In genomic region chrX:169997854-169998456, GRCm38 (mm10) we compare ENCODE assay signal across 8 mouse cellular contexts. TPM values are rescaled to one million over a fixed set of nuclear protein-coding genes. Genes with fewer than 3 reads are reported as not detected.
DNase-seq lines count a peak whose midpoint lies in the region; ATAC-seq and TF ChIP-seq lines count a peak whose summit lies in the region.
"Not testable (repeated sequence)": the region's sequence is repeated elsewhere in the genome, so short reads cannot be mapped to it uniquely, and the experiment has no call there.

No protein-coding gene starts in this region.

- peaks cover 26% of the 10 kb centered on the region for H3K9me3 ChIP-seq in CH12.LX (replicated peaks; ENCODE audit: low read length)
- H3K9me3 ChIP-seq in forebrain, embryonic 11.5 days (ENCODE audit: control insufficient read depth, low read length); liver, embryonic 15.5 days (replicated peaks); neural tube, embryonic 12.5 days: not testable (repeated sequence)
- H3K9me3 ChIP-seq in heart, embryonic 16.5 days (replicated peaks; ENCODE audit: control insufficient read depth, low read length) = peaks cover 23% of the 10 kb centered on the region

- peaks cover 17 to 25% of the 10 kb centered on the region in 2 experiments for H3K4me1 ChIP-seq in CH12.LX (ENCODE audit: control insufficient read depth in 1 of 2, insufficient read depth in 2 of 2)
- H3K4me1 ChIP-seq in forebrain, embryonic 11.5 days (replicated peaks; ENCODE audit: control insufficient read depth, insufficient read depth, low read length); heart, embryonic 16.5 days (ENCODE audit: control insufficient read depth, insufficient read depth, low read length); liver, embryonic 15.5 days (replicated peaks); neural tube, embryonic 12.5 days: not testable (repeated sequence)

- peak overlapping the region; percentile 51 to 89 (median 58) for H3K4me3 ChIP-seq in CH12.LX (replicated peaks in 1 of 3; ENCODE audit: low read depth in 2 of 3, low read length in 2 of 3, poor library complexity in 1 of 3)
- peak overlapping the region; percentile 26 for H3K4me3 ChIP-seq in forebrain, embryonic 11.5 days (ENCODE audit: low read depth, low read length)
- peak overlapping the region; percentile 48 for H3K4me3 ChIP-seq in heart, embryonic 16.5 days (ENCODE audit: low read length)
- peak overlapping the region; percentile 23 for H3K4me3 ChIP-seq in liver, embryonic 15.5 days (replicated peaks)
- peak overlapping the region; percentile 23; the same call in 1 of the 2 replicates for H3K4me3 ChIP-seq in neural tube, embryonic 12.5 days

- peaks cover 8 to 26% of the 10 kb centered on the region in 2 experiments for H3K36me3 ChIP-seq in CH12.LX (replicated peaks in 1 of 2; ENCODE audit: control insufficient read depth in 1 of 2, insufficient read depth in 1 of 2, low read length in 1 of 2)
- not testable (repeated sequence) for H3K36me3 ChIP-seq in forebrain, embryonic 11.5 days (ENCODE audit: control insufficient read depth, insufficient read depth, low read length); heart, embryonic 16.5 days (ENCODE audit: control insufficient read depth, insufficient read depth); liver, embryonic 15.5 days (replicated peaks); neural tube, embryonic 12.5 days

- H3K27me3 ChIP-seq in CH12.LX (replicated peaks); forebrain, embryonic 11.5 days (ENCODE audit: control insufficient read depth, insufficient read depth, low read length); heart, embryonic 16.5 days (ENCODE audit: control insufficient read depth, insufficient read depth, low read length); liver, embryonic 15.5 days; neural tube, embryonic 12.5 days (replicated peaks): not testable (repeated sequence)

- not testable (repeated sequence) for TF ChIP-seq RAD21 in CH12.LX (IDR thresholded peaks at IDR 0.05; ENCODE audit: low read depth, low read length)

- ATAC-seq in forebrain, embryonic 11.5 days (replicated peaks; ENCODE audit: low FRiP score) = peak; percentile 91
- ATAC-seq in heart, embryonic 16.5 days (replicated peaks; ENCODE audit: extremely low read depth, insufficient read depth, low FRiP score) = peak; percentile 88
- ATAC-seq in liver, embryonic 15.5 days (ENCODE audit: insufficient read depth) = peak; percentile 86
- ATAC-seq in neural tube, embryonic 12.5 days (ENCODE audit: low FRiP score, low read depth) = peak; percentile 87

- WGBS in forebrain, embryonic 11.5 days = 27% methylated on average over 17 of the region's 37 CpGs
- 13% methylated on average over 6 of the region's 37 CpGs for WGBS in heart, embryonic 16.5 days
- WGBS in liver, embryonic 15.5 days (ENCODE audit: insufficient replicate concordance) = 0% methylated on average over 2 of the region's 37 CpGs
- 19% methylated on average over 12 of the region's 37 CpGs for WGBS in neural tube, embryonic 12.5 days

- H3K79me2 ChIP-seq in CH12.LX (replicated peaks; ENCODE audit: control insufficient read depth, extremely low read depth, insufficient read depth, poor library complexity, severe bottlenecking) = not testable (repeated sequence)

- H3K27ac ChIP-seq in CH12.LX (ENCODE audit: insufficient read depth, low read depth) = peak overlapping the region; percentile 53
- H3K27ac ChIP-seq in forebrain, embryonic 11.5 days (ENCODE audit: low read depth, low read length) = peak overlapping the region; percentile 75
- not testable (repeated sequence) for H3K27ac ChIP-seq in heart, embryonic 16.5 days (ENCODE audit: low read length); liver, embryonic 15.5 days (replicated peaks); neural tube, embryonic 12.5 days

- TF ChIP-seq CTCF in CH12.LX (conservative IDR thresholded peaks at IDR 0.05 in 1 of 2, IDR thresholded peaks at IDR 0.05 in 1 of 2; ENCODE audit: low read depth in 2 of 2, low read length in 2 of 2) = not testable (repeated sequence)

- H3K9ac ChIP-seq in CH12.LX (ENCODE audit: insufficient read depth, low read depth) = peak overlapping the region; percentile 38
- H3K9ac ChIP-seq in forebrain, embryonic 11.5 days (ENCODE audit: low read length) = peak overlapping the region; percentile 29; the same call in 1 of the 2 replicates
- H3K9ac ChIP-seq in heart, embryonic 16.5 days (ENCODE audit: low read length) = peak overlapping the region; percentile 54; the same call in 1 of the 2 replicates
- not testable (repeated sequence) for H3K9ac ChIP-seq in liver, embryonic 15.5 days; neural tube, embryonic 12.5 days

- dilution Hi-C loops in CH12.LX (cut with MboI; ENCODE audit: extremely low pct_ligation_motif_present, extremely low pct_unique_long_range_greater_than_20kb, low sequenced_read_pairs) = not testable (repeated sequence)

- TF ChIP-seq POLR2A in CH12.LX (IDR thresholded peaks at IDR 0.05; ENCODE audit: low read depth, low read length) = not testable (repeated sequence)

- DNase-seq in CH12.LX (ENCODE audit: extremely low read depth) = peak; percentile 100
- peak; percentile 100 for DNase-seq in c-Kit-positive CD71-positive TER-119-negative erythroid progenitor cells, embryonic 14.5 days (ENCODE audit: low read depth)
- peak; percentile 81 for DNase-seq in forebrain, embryonic 11.5 days (ENCODE audit: low spot score)
- DNase-seq in kidney, postnatal 36 days = peak; percentile 100
- peak; percentile 98 for DNase-seq in telencephalon, adult 2 months (ENCODE audit: low read depth, low spot score)

- peak overlapping the region; percentile 77 for H3K4me2 ChIP-seq in CH12.LX (ENCODE audit: insufficient read depth, low read depth, poor library complexity, severe bottlenecking)
- H3K4me2 ChIP-seq in forebrain, embryonic 11.5 days (ENCODE audit: low read depth, low read length, severe bottlenecking) = peak overlapping the region; percentile 60
- H3K4me2 ChIP-seq in heart, embryonic 16.5 days (ENCODE audit: low read depth, low read length) = peak overlapping the region; percentile 76
- peak overlapping the region; percentile 58 for H3K4me2 ChIP-seq in liver, embryonic 15.5 days
- H3K4me2 ChIP-seq in neural tube, embryonic 12.5 days (replicated peaks) = not testable (repeated sequence)

- in situ Hi-C loops in CH12.LX (cut with MboI; ENCODE audit: low pct_ligation_motif_present, low pct_unique_long_range_greater_than_20kb, low sequenced_read_pairs) = not testable (repeated sequence)

- not testable (repeated sequence) for TF ChIP-seq EP300 in CH12.LX (IDR thresholded peaks at IDR 0.05; ENCODE audit: low read length)

RNA-seq across cellular contexts. Expression of gene Gm21887, which starts 11.5 kb away (rescaled TPM):
- 288 and 398 TPM in 2 replicates for total RNA-seq in CH12.LX (2012; rRNA removed)
- total RNA-seq in CH12.LX (2014; rRNA removed) = 60.4 and 62.0 TPM in 2 replicates
- polyA plus RNA-seq in CH12.LX (2012; ENCODE audit: insufficient read length, low read depth) = 606 and 724 TPM in 2 replicates
- 321 and 384 TPM in 2 replicates for polyA plus RNA-seq in forebrain, embryonic 11.5 days (2014; fragmentation: Nextera tagmentation; extraction: Ambion mirVana)
- 84.5 and 136 TPM in 2 replicates for polyA plus RNA-seq in heart, embryonic 16.5 days (2015; fragmentation: Nextera tagmentation; extraction: Ambion mirVana)
- polyA plus RNA-seq in liver, embryonic 15.5 days (2015; fragmentation: Nextera tagmentation; extraction: Ambion mirVana) = 66.4 and 85.9 TPM in 2 replicates
- polyA plus RNA-seq in neural tube, embryonic 12.5 days (2016; fragmentation: Nextera tagmentation; extraction: Ambion mirVana) = 240 and 361 TPM in 2 replicates
